Mouse (Mus musculus) frontal cortex, adult (tissue): ENCODE data around the gene Grpel1.
A peak's percentile ranks its signal among the peaks of the same experiment; 100 is the strongest.

ENCODE experiments used
- ATAC-seq: cut with Nextera tagmentation; 2 replicates; pipeline ENCODE4 v1.9.2; 2017; ENCODE audit warnings: mild to moderate bottlenecking, moderate library complexity, mixed read lengths; ENCODE audit not compliant: low TSS enrichment

The Grpel1 gene

DNA sequence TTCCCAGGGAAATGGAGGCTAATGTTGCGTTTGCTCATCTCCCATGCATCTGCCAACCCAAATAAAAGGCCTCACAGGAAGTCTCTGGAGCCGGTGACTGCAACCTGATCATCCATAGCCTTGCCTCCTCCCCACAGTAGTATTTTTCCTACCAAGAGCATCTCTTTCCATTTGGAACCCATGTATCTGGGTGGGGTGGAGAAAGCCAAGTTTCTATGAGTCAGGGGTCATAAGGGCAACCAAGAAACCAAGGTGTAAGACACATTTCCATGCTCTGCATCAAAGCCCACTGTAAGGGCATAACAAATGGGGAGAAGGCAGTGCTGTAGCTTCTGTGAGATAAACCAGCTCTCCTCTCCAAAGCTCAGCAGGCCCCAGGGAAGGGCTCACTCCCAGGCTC is 3.6 kb upstream of the Grpel1 start:
- no peak for ATAC-seq

GRCm38 (mm10) chr5:36462810-36463209 is 2.0 kb upstream of the Grpel1 start:
- no peak for ATAC-seq

GRCm38 (mm10) chr5:36463391-36463790 is 1.4 kb upstream of the Grpel1 start:
- no peak for ATAC-seq

- ATAC-seq: no peak
These were observed 1.1 kb downstream of the Grpel1 start for GRCm38 (mm10) chr5:36465889-36466288.

- ATAC-seq: no peak
These were observed 6.4 kb downstream of the Grpel1 start for GRCm38 (mm10) chr5:36471206-36471605.

DNA sequence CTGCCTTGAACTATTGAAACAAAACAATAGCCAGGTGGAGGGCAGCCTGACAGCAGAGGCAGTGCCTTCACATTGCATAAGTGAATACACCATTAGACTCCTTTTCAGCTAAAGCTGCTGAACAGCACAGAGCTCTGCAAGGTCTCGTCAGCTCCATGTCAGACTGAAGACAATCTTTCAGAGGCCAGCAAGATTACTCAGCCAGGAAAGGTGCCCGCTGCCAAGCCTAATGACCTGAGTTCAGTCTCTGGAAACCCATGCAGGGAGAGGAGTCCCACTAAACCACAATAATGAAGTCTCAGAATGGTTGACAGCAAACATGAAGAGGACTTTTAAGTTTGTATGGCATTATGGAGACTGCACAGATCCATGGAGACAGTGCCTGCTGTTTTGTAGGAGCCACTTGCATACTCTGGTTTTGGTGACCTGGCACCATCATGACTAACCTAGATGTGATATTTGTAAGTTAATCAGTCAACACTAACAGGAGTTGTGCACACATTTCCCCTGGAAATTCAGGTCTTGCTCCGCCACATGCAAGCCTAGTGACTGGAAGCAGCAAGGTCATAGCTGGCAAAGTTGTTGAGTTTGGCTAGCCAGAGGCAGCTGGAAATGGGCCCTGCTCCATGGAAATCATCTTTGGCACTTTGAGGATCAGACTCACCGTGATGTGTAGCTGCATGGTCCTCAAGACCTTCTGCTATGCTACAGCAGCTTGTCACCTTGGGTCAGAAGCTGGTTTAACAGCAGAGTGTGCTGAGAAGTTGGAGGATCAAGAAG is 8.3 kb downstream of the Grpel1 start:
- ATAC-seq: no peak

DNA sequence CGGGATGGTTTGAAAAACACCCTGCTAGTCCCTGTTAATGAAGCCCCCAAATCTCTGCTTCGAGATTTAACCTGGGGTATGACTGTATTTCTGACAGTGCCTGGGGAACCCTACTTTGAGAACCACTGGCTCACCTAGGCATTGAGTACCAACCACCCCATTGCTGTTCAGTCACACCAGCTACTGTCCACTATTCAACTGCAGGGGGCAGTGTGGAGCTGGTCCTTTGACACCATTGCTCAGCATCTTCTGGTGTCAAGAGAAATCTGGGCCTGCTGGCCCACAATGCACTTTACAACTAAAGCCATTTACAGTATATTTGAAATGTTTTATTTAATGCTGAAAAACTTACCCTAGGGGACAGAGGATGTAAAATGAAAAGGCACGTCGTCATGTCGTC is 9.5 kb downstream of the Grpel1 start:
- ATAC-seq: peak; percentile 68

- no peak for ATAC-seq
These were observed 12.7 kb downstream of the Grpel1 start for GRCm38 (mm10) chr5:36477486-36477885.

- ATAC-seq: no peak
These were observed 14.0 kb downstream of the Grpel1 start for GRCm38 (mm10) chr5:36478540-36479420.

- ATAC-seq: no peak
These were observed 14.9 kb downstream of the Grpel1 start for GRCm38 (mm10) chr5:36479735-36480134.

DNA sequence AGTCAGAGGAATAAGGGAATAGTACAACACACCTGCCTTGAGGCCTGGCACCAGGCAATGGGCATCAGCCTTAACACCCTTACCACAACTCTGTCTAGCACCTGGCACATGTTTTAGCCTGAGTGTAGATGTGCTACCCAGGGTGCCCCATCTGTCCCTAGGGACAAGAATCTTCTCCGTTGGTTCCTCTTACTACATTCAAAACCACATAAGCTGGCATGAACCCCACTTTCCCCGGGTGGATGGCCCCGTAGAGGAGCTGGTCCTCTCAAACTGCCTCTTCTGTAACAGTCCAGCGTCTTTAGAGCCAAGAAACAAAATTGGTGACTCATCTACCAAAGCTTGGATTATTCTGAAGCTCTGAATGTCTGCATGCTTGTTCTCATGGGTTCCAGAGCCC is 15.6 kb downstream of the Grpel1 start:
- no peak for ATAC-seq

DNA sequence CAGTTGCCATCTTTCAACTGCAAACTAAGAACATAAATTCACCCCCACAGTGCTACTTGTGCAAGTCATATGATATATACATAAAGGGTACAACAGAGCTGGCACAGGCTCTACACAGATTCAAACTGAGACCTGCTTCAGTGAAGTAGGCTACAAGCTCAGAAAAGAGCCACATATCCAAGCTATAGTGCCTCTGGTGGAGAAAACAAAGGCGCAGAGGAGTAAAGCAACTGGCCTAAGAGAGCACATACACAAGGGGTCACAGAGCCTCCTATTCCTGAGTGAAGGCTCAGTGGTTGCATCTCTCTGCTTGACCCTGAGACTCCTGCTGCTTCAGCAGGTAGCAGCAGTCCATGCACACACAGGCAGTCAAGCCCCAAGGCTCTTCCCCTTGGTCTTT is 16.3 kb downstream of the Grpel1 start:
- ATAC-seq: no peak

DNA sequence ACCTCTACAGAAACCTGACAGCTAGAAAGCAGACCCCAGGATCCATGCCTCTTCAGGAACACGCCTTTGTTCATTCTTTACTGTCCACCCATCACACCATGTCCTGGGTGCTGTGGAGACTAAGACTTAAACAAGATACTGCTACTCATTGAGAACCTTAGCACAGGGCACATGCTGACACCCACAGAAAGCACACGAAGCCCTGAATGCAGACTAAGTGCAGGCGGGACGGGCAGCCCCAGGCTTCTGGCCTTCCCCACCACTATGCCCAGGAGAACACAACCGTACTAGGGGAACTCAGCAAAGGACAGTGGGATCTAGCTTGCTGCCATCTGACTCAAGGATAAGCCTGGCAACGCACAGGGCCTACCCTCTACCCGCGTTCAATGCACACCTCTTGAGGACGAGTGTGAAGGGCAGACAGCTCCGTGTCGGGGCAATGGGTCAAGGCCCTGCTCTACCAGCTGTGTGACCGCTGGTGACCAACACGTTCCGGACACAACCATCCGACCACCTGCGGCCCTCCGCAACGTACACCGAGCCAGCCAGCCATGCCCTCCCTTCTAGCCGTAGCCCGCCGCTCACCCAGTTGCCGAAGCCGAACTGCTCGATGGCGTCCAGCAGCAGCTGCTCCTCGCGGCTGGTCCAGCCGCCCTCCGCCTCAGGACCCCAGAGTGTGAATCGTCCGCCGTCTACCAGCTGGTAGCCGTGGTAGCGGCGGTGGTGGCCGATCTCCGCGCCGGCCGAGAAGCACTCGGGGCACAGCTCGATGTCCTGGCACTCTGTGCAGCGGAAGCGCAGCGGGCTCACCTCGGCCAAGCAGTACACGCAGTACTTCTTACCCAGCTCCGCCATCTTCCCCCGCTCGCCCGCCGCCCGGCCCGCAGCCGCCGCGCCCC is 18.7 kb downstream of the Grpel1 start:
- peak; percentile 44 for ATAC-seq

GRCm38 (mm10) chr5:36484171-36484990 is 19.6 kb downstream of the Grpel1 start, which contains the start of the genes Tada2b and Ccdc96:
Gene Tada2b, minus strand, starts transcription at chr5:36484285.
Gene Ccdc96, plus strand, starts transcription at chr5:36484588.
- peak; percentile 92 for ATAC-seq

DNA sequence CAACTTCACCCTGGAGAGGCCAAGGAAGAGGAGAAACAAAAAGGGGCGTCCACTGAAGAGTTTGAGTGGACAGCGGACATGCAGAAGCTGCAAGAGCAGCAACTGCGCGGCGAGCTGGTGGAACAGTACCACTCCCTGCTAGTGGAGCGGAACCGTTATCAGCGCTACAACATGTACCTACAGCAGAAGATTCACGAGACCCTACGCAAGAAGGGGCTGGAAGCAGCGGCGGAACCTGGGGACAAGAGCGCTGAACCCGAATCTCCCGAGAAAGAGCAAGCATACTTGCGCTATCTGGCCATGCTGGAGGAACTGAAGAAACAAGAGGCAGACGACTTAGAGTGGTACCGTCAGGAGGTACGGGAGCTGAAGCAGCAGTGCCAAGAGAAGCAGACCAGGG is 20.5 kb downstream of the Grpel1 start:
- ATAC-seq: no peak

- ATAC-seq: no peak
These were observed 24.4 kb downstream of the Grpel1 start for GRCm38 (mm10) chr5:36489225-36489624.

DNA sequence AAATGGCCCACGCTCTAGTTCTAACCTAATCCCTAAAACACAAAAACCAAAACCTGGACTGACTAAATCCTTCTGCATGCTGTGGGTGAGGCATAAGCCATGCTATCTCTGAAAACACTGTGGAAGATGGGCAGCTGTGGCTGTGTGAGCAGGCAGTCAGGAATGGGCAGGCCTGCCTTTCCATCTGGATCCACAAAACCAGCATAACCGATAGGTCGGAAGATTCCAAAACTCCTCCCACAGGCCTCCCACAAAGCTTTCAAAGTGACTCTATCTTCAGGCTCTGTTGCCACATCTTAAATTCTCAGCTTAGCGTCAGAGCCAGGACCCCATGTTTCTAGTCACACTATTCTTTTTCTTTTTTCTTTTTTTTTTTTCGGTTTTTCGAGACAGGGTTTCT is 29.1 kb downstream of the Grpel1 start:
- peak; percentile 87 for ATAC-seq

DNA sequence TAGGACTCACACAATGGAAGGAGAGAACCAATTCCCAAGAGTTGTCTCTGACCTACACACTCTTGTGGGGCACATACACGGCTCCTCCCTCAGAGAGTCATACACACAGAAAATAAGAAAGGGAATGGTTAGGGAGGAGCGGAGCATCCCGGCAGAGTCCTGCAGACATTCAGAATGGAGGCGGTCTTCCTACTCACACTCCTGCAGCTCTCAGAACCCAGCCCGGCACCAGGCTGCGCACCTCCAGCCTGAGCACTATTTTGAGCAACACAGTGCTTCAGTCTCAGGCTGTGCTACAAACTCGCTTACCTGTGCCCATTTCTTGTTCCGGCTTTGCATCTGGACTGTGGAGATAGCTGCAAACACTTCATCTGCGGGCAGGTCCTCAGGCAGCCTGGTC is 29.9 kb downstream of the Grpel1 start:
- peak; percentile 88 for ATAC-seq

DNA sequence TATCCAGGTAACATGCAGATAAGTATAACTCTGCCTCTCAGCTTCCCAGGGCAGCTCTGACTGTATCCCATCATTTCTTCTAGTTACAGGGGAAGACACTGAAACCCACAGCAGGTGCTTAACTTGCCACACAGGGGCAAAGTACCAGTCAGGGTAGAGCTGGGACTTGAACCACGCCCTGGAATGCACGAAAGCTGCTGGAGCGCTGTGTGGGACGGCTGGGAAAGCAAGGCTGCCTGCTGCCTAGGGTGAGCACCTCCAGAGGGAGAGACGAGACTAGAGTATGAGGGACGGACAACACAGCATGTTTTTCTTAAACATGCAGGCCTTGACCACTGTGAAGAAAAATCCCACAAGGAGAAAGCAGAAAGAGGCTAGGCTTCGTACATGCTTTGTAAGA is 40.4 kb downstream of the Grpel1 start:
- no peak for ATAC-seq

DNA sequence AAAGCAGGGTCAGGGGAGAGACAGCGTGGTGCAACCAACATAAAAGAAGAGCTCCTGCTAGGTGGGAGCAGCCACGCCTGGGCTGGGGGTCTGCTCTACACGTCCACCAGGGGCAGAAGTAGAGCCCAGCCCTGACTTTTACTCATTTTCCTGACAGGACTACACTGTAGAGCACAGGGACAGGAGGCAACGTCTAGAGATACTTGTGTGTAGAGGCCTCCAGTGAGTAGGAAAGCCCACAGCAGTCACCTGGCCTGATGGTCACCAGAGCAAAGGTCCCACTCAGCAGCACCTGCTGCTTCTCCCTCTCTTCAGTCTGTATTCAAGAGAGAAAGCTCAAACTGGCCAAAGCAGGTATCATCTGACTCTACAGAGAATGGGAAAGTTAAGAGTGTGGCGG is 40.8 kb downstream of the Grpel1 start:
- no peak for ATAC-seq

DNA sequence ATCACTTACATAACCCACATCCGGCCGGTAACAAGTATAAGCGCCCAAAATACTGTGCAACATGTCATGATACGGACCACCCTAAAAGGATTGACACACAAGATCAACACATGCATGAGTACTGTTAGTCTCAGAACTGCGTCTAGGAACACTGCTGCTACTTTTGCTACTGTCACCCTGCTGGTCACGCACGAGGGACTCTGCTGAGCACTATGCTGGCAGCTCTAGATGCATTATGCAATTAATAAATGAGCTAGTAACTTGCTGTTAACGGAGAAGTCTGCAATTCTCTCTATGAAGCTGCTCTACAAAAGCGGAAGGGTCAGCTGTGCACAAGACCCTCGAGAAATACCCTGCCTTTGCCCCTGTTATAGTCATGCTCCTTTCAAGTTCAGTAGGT is 43.6 kb downstream of the Grpel1 start:
- no peak for ATAC-seq
